Mouse (Mus musculus) C2C12 (cell line): ENCODE results near the gene Klf6.

Source experiments
- CTCF ChIP-seq: IDR thresholded peaks from one replicate; pipeline ENCODE4 v1.5.1; 2011; ENCODE audit not compliant: control insufficient read depth, insufficient read depth, insufficient read length
- MAX ChIP-seq: IDR thresholded peaks from one replicate; pipeline ENCODE4 v1.6.1; 2011; ENCODE audit warnings: mild to moderate bottlenecking, control low read depth

DNA sequence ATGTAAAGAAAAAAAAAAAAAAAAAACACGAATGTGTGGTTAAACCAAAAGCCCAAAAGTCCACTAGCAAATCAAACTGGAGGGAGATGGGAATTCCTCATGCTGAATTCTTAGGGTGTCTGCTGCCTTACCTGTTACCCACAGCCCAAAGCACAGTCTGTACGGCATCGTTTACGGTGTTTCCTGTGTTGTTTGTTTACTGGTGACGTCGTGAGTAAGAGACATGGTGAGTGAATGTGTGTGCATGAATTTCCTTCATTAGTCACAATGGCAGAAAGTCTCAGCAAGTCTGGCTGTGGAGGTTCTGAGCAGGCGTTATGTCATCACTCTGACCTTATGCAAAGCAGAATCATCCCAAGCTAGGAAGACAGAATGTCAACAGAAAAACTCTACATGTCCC lies 38.1 kb upstream of the Klf6 start:
- TF ChIP-seq CTCF (no peak), MAX (no peak)
